Mouse (Mus musculus): ENCODE data around the gene Atrnl1. TPM values are rescaled to one million over a fixed set of nuclear protein-coding genes. Genes with fewer than 3 reads are reported as not detected.

Atrnl1 gene
- polyA plus RNA-seq, 1 experiment: 6.9 TPM

- Histone ChIP-seq H3K4me1 (ENCODE audit: control insufficient read depth, insufficient read depth, insufficient read length, low read length) (no peaks in the 10 kb centered on the region), H3K27ac (replicated peaks; ENCODE audit: low read depth, low read length) (no peak overlapping the region), H3K4me3 (ENCODE audit: insufficient read depth, low read depth, low read length) (no peak overlapping the region)
Observed at GRCm38 (mm10) chr19:58072846-58073245, 462.0 kb downstream of the Atrnl1 start.

GRCm38 (mm10) chr19:58075252-58075651 is 464.4 kb downstream of the Atrnl1 start:
- Histone ChIP-seq H3K4me3 (ENCODE audit: insufficient read depth, low read depth, low read length) (no peak overlapping the region), H3K27ac (replicated peaks; ENCODE audit: low read depth, low read length) (no peak overlapping the region), H3K4me1 (ENCODE audit: control insufficient read depth, insufficient read depth, insufficient read length, low read length) (no peaks in the 10 kb centered on the region)

- no peak overlapping the region for H3K27ac ChIP-seq (replicated peaks; ENCODE audit: low read depth, low read length)
- H3K4me3 ChIP-seq (ENCODE audit: insufficient read depth, low read depth, low read length): no peak overlapping the region
- H3K4me1 ChIP-seq (ENCODE audit: control insufficient read depth, insufficient read depth, insufficient read length, low read length): no peaks in the 10 kb centered on the region
Observed at GRCm38 (mm10) chr19:58076961-58077371, 466.1 kb downstream of the Atrnl1 start.

GRCm38 (mm10) chr19:58077529-58078070 is 466.8 kb downstream of the Atrnl1 start:
- Histone ChIP-seq H3K4me1 (ENCODE audit: control insufficient read depth, insufficient read depth, insufficient read length, low read length) (no peaks in the 10 kb centered on the region), H3K4me3 (ENCODE audit: insufficient read depth, low read depth, low read length) (no peak overlapping the region), H3K27ac (replicated peaks; ENCODE audit: low read depth, low read length) (no peak overlapping the region)

GRCm38 (mm10) chr19:58080168-58080567 is 469.3 kb downstream of the Atrnl1 start:
- Histone ChIP-seq H3K4me1 (ENCODE audit: control insufficient read depth, insufficient read depth, insufficient read length, low read length) (no peaks in the 10 kb centered on the region), H3K4me3 (ENCODE audit: insufficient read depth, low read depth, low read length) (no peak overlapping the region), H3K27ac (replicated peaks; ENCODE audit: low read depth, low read length) (no peak overlapping the region)

GRCm38 (mm10) chr19:58082751-58083150 is 471.9 kb downstream of the Atrnl1 start:
- Histone ChIP-seq H3K4me3 (ENCODE audit: insufficient read depth, low read depth, low read length) (no peak overlapping the region), H3K4me1 (ENCODE audit: control insufficient read depth, insufficient read depth, insufficient read length, low read length) (no peaks in the 10 kb centered on the region), H3K27ac (replicated peaks; ENCODE audit: low read depth, low read length) (no peak overlapping the region)

- Histone ChIP-seq H3K27ac (replicated peaks; ENCODE audit: low read depth, low read length) (no peak overlapping the region), H3K4me1 (ENCODE audit: control insufficient read depth, insufficient read depth, insufficient read length, low read length) (no peaks in the 10 kb centered on the region), H3K4me3 (ENCODE audit: insufficient read depth, low read depth, low read length) (no peak overlapping the region)
Observed at GRCm38 (mm10) chr19:58084826-58085225, 474.0 kb downstream of the Atrnl1 start.

- Histone ChIP-seq H3K4me3 (ENCODE audit: insufficient read depth, low read depth, low read length) (no peak overlapping the region), H3K4me1 (ENCODE audit: control insufficient read depth, insufficient read depth, insufficient read length, low read length) (no peaks in the 10 kb centered on the region), H3K27ac (replicated peaks; ENCODE audit: low read depth, low read length) (no peak overlapping the region)
Observed at GRCm38 (mm10) chr19:58086734-58087133, 475.9 kb downstream of the Atrnl1 start.

- H3K4me3 ChIP-seq (ENCODE audit: insufficient read depth, low read depth, low read length): no peak overlapping the region
- H3K27ac ChIP-seq (replicated peaks; ENCODE audit: low read depth, low read length): no peak overlapping the region
Observed at GRCm38 (mm10) chr19:58087901-58088300, 477.1 kb downstream of the Atrnl1 start.

GRCm38 (mm10) chr19:58088433-58088832 is 477.6 kb downstream of the Atrnl1 start:
- H3K4me1 ChIP-seq (ENCODE audit: control insufficient read depth, insufficient read depth, insufficient read length, low read length): no peaks in the 10 kb centered on the region
- no peak overlapping the region for H3K27ac ChIP-seq (replicated peaks; ENCODE audit: low read depth, low read length)
- H3K4me3 ChIP-seq (ENCODE audit: insufficient read depth, low read depth, low read length): no peak overlapping the region

More at GRCm38 (mm10) chr19:58087901-58088300, 477.1 kb downstream of the Atrnl1 start:
- H3K4me1 ChIP-seq (ENCODE audit: control insufficient read depth, insufficient read depth, insufficient read length, low read length): no peaks in the 10 kb centered on the region

GRCm38 (mm10) chr19:58091911-58092310 is 481.1 kb downstream of the Atrnl1 start:
- H3K4me1 ChIP-seq (ENCODE audit: control insufficient read depth, insufficient read depth, insufficient read length, low read length): no peaks in the 10 kb centered on the region
- no peak overlapping the region for H3K27ac ChIP-seq (replicated peaks; ENCODE audit: low read depth, low read length)
- no peak overlapping the region for H3K4me3 ChIP-seq (ENCODE audit: insufficient read depth, low read depth, low read length)

GRCm38 (mm10) chr19:58094781-58095543 is 484.1 kb downstream of the Atrnl1 start:
- Histone ChIP-seq H3K27ac (replicated peaks; ENCODE audit: low read depth, low read length) (no peak overlapping the region), H3K4me1 (ENCODE audit: control insufficient read depth, insufficient read depth, insufficient read length, low read length) (no peaks in the 10 kb centered on the region), H3K4me3 (ENCODE audit: insufficient read depth, low read depth, low read length) (no peak overlapping the region)

GRCm38 (mm10) chr19:58095776-58096175 is 484.9 kb downstream of the Atrnl1 start:
- no peaks in the 10 kb centered on the region for H3K4me1 ChIP-seq (ENCODE audit: control insufficient read depth, insufficient read depth, insufficient read length, low read length)
- no peak overlapping the region for H3K27ac ChIP-seq (replicated peaks; ENCODE audit: low read depth, low read length)
- H3K4me3 ChIP-seq (ENCODE audit: insufficient read depth, low read depth, low read length): no peak overlapping the region

- H3K27ac ChIP-seq (replicated peaks; ENCODE audit: low read depth, low read length): no peak overlapping the region
- no peaks in the 10 kb centered on the region for H3K4me1 ChIP-seq (ENCODE audit: control insufficient read depth, insufficient read depth, insufficient read length, low read length)
- H3K4me3 ChIP-seq (ENCODE audit: insufficient read depth, low read depth, low read length): no peak overlapping the region
Observed at GRCm38 (mm10) chr19:58097195-58097594, 486.4 kb downstream of the Atrnl1 start.

GRCm38 (mm10) chr19:58099539-58099938 is 488.7 kb downstream of the Atrnl1 start:
- Histone ChIP-seq H3K27ac (replicated peaks; ENCODE audit: low read depth, low read length) (no peak overlapping the region), H3K4me3 (ENCODE audit: insufficient read depth, low read depth, low read length) (no peak overlapping the region), H3K4me1 (ENCODE audit: control insufficient read depth, insufficient read depth, insufficient read length, low read length) (peaks cover 2% of the 10 kb centered on the region; the same call in 1 of the 2 replicates)

GRCm38 (mm10) chr19:58100381-58100780 is 489.5 kb downstream of the Atrnl1 start:
- H3K4me1 ChIP-seq (ENCODE audit: control insufficient read depth, insufficient read depth, insufficient read length, low read length): peaks cover 7% of the 10 kb centered on the region
- H3K4me3 ChIP-seq (ENCODE audit: insufficient read depth, low read depth, low read length): no peak overlapping the region
- no peak overlapping the region for H3K27ac ChIP-seq (replicated peaks; ENCODE audit: low read depth, low read length)
